Mouse (Mus musculus) limb, embryonic 12.5 days (tissue): ENCODE measurements around the gene Gm42517. TPM values are rescaled to one million over a fixed set of nuclear protein-coding genes. Genes with fewer than 3 reads are reported as not detected.

ENCODE experiments used
- ATAC-seq: fragments of 200-750 bp; cut with Nextera tagmentation; 2 replicates; pipeline ENCODE4 v1.8.0; 2017; ENCODE audit warnings: low read depth, moderate TSS enrichment; ENCODE audit not compliant: insufficient number of reproducible peaks, insufficient read depth, low FRiP score, low TSS enrichment
- H3K27ac ChIP-seq: fragments of 300-500 bp; sonication (generic); 2 replicates; pipeline ENCODE4 v1.5.1; 2016; ENCODE audit warnings: mild to moderate bottlenecking, moderate library complexity
- H3K27me3 ChIP-seq: fragments of 300-500 bp; sonication (generic); 2 replicates; pipeline ENCODE4 v1.6.1; 2016; ENCODE audit warnings: mild to moderate bottlenecking, moderate library complexity
- H3K36me3 ChIP-seq: fragments of 300-500 bp; sonication (generic); 2 replicates; pipeline ENCODE4 v1.6.1; 2016; ENCODE audit warnings: mild to moderate bottlenecking, moderate library complexity
- H3K4me1 ChIP-seq: fragments of 300-500 bp; sonication (generic); replicated peaks from 2 replicates; pipeline ENCODE4 v1.6.1; 2016
- H3K4me2 ChIP-seq: fragments of 300-500 bp; sonication (generic); 2 replicates; pipeline ENCODE4 v1.6.1; 2016; ENCODE audit warnings: mild to moderate bottlenecking, moderate library complexity
- H3K4me3 ChIP-seq: fragments of 300-500 bp; sonication (generic); replicated peaks from 2 replicates; pipeline ENCODE4 v1.5.1; 2016; ENCODE audit warnings: mild to moderate bottlenecking
- H3K9ac ChIP-seq: fragments of 300-500 bp; sonication (generic); replicated peaks from 2 replicates; pipeline ENCODE4 v1.6.1; 2016; ENCODE audit warnings: mild to moderate bottlenecking, moderate library complexity
- H3K9me3 ChIP-seq: fragments of 300-500 bp; sonication (generic); 2 replicates; pipeline ENCODE4 v1.6.1; 2016; ENCODE audit warnings: mild to moderate bottlenecking, moderate library complexity
- whole genome bisulfite sequencing: fragments of 180-500 bp; shearing (Covaris S2); methylation state at CpG from one replicate; pipeline ENCODE4 v1.1.7; 2016; 5-methylcytosine and 5-hydroxymethylcytosine counted together
- polyA plus RNA-seq: library from polyadenylated mRNA; unstranded; fragments of >200 nt; fragmentation: Nextera tagmentation; extraction: Ambion mirVana; gene quantifications from 2 replicates; pipeline ENCODE4 v1.2.1, GENCODE M21; 2016

Gm42517 gene
- polyA plus RNA-seq, 1 experiment from 2014 or later = not detected

DNA sequence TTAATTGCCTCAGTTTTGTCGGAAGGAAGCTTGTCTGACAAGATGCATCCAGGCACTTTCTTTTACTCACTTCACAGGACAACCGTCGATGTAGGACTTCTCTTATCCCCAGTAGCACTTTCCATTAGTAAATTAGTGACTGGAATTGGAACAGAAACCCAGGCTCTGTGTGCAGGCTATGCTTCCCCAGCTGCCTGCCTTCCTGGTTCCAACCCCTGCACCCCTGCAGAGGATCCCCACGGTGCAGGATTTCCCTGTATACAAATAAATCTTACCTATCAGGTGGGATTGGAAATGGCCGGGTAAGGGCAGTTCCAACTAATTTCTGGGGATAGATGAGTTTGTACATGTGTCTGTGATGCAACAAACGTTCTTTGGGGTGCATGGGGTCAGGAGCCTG lies 2.2 kb upstream of the Gm42517 start:
- WGBS = 3% methylated on average over 6 of the region's 6 CpGs
- no peaks in the 10 kb centered on the region for H3K36me3 ChIP-seq
- H3K9me3 ChIP-seq = no peaks in the 10 kb centered on the region
- ATAC-seq = no peak
- no peak overlapping the region for H3K4me2 ChIP-seq
- peaks cover 29% of the 10 kb centered on the region for H3K4me1 ChIP-seq
- H3K27me3 ChIP-seq = peaks cover 87% of the 10 kb centered on the region
- H3K27ac ChIP-seq = no peak overlapping the region
- no peak overlapping the region for H3K9ac ChIP-seq
- no peak overlapping the region for H3K4me3 ChIP-seq

DNA sequence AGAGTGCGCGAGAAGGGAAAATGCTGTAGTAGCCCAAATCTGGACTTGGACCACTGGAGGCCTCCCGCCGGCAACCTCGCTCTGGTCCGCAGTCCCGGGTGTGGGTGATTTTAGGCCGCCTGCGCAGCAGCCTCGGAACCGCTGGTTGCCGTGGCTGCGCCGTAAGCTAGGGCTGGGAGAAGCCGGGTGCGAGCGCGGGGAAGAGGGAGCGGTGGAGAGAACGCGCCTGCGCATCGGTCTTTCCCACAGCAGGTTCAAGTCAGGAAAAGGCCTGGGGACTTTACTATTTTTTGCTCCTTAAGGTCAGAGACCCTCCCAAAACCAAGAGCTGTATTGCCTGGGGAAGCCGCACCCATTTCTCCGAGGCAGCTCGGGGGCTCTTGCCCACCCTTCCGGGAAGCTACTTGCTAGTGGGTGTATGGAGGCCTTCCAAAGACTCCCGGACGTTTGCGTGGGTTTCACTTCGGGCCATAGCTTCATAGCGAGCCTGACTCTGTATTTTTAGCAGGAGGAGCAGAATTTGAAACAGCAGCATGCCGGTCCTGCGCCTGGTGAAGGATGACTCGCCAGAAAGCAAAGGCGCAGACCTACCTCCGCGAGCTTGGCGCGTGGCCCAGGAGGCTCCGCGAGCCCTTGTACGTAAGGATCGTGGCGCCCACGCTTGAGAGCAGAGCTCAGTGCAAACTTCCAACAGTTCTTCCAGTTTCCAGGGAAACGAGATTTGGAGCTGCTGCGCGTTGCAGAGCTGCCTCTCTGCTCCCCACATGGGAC lies 1.3 kb upstream of the Gm42517 start:
- H3K36me3 ChIP-seq = no peaks in the 10 kb centered on the region
- H3K4me1 ChIP-seq = peaks cover 29% of the 10 kb centered on the region
- peaks cover 96% of the 10 kb centered on the region for H3K27me3 ChIP-seq
- no peak for ATAC-seq
- no peaks in the 10 kb centered on the region for H3K9me3 ChIP-seq
- 1% methylated on average over 49 of the region's 49 CpGs for WGBS
- no peak overlapping the region for H3K27ac ChIP-seq
- peak overlapping the region; percentile 50 for H3K4me2 ChIP-seq
- H3K4me3 ChIP-seq = peak overlapping the region; percentile 55
- H3K9ac ChIP-seq = no peak overlapping the region; the same call in 1 of the 2 replicates

- Histone ChIP-seq H3K27ac (no peak overlapping the region), H3K4me3 (peak overlapping the region; percentile 55), H3K36me3 (no peaks in the 10 kb centered on the region), H3K9ac (peak overlapping the region; percentile 54; the same call in 1 of the 2 replicates), H3K9me3 (no peaks in the 10 kb centered on the region), H3K4me1 (peaks cover 29% of the 10 kb centered on the region), H3K4me2 (peak overlapping the region; percentile 50), H3K27me3 (peaks cover 97% of the 10 kb centered on the region)
- WGBS = 3% methylated on average over 6 of the region's 6 CpGs
- no peak for ATAC-seq
These were observed 724 bp upstream of the Gm42517 start for GRCm38 (mm10) chr5:108368446-108368845.

GRCm38 (mm10) chr5:108366984-108367841 lies 509 bp downstream of the Gm42517 start:
- Histone ChIP-seq H3K36me3 (no peaks in the 10 kb centered on the region), H3K9me3 (no peaks in the 10 kb centered on the region), H3K9ac (peak overlapping the region; percentile 54), H3K27me3 (peaks cover 96% of the 10 kb centered on the region), H3K27ac (no peak overlapping the region), H3K4me2 (peak overlapping the region; percentile 96), H3K4me1 (peaks cover 29% of the 10 kb centered on the region), H3K4me3 (peak overlapping the region; percentile 55)
- WGBS = under 1% methylated on average over 66 of the region's 100 CpGs
- ATAC-seq = 0 out of 2 replicates have a peak, but pooled peaks have one; percentile 18

DNA sequence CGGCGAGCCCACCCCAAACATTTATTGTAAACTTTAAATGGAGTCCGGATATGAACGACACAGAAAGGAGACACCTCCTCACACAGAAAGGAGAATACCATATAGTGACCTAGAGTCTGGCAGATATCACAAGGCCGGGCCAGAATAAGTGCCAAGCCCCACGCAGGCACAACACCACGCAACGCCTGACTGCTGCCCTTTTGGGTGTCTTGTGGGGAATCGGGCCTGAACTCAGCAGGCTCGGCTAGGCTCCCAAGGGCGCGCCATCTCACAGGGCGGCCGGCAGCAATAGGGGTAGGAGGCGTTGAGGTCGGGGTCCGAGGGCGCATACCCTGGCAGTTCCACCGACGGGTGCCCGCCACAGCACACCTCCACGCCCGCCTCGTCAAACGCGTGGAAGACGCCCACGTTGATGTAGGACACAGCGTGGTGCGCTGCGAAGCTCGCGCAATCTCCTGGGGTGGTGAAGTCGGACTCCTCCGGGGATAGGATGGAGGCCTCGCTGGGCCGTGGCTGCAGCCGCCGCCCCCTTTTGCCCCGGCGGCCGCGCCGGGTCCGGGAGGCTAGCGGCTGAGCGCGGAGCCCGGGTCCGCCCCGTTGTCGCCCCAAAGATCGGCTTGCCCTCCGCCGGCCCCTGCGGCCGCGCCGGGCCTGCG lies 1.3 kb downstream of the Gm42517 start:
- peaks cover 29% of the 10 kb centered on the region for H3K4me1 ChIP-seq
- H3K4me2 ChIP-seq = peak overlapping the region; percentile 96
- peaks cover 95% of the 10 kb centered on the region for H3K27me3 ChIP-seq
- peak overlapping the region; percentile 55 for H3K4me3 ChIP-seq
- 0 out of 2 replicates have a peak overlapping the region, but pooled peaks have one; percentile 18 for H3K9ac ChIP-seq
- no peak overlapping the region for H3K27ac ChIP-seq
- ATAC-seq = 0 out of 2 replicates have a peak, but pooled peaks have one; percentile 23
- no peaks in the 10 kb centered on the region for H3K36me3 ChIP-seq
- WGBS = 2% methylated on average over 60 of the region's 60 CpGs
- H3K9me3 ChIP-seq = no peaks in the 10 kb centered on the region

- ATAC-seq = no peak
- Histone ChIP-seq H3K4me3 (no peak overlapping the region), H3K36me3 (no peaks in the 10 kb centered on the region), H3K9me3 (no peaks in the 10 kb centered on the region), H3K27me3 (peaks cover 65% of the 10 kb centered on the region), H3K4me1 (peaks cover 11% of the 10 kb centered on the region), H3K9ac (no peak overlapping the region), H3K27ac (no peak overlapping the region), H3K4me2 (no peak overlapping the region)
- WGBS = 35% methylated on average over 3 of the region's 3 CpGs
These were observed 5.4 kb downstream of the Gm42517 start for GRCm38 (mm10) chr5:108362330-108362729.

DNA sequence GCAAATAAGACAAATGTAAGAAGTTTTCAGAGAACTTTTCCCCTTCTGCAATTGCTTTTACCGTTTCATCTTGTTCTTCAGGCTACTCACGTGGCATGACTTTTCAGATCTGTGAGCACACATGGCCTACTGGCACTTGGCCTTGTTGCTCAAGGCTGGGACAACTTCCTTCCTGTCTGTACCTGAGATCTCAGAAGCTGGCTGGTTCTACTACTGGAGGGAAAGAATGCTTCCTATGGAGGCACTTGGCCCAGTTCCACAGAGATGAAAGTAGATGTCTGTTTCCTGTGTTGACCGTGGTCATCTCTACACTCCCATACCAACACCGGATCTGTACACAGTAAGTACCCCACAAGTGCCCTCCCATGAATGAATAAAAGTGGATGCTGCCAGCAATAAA lies 7.5 kb downstream of the Gm42517 start:
- Histone ChIP-seq H3K27ac (no peak overlapping the region), H3K9me3 (no peaks in the 10 kb centered on the region), H3K4me2 (no peak overlapping the region), H3K9ac (no peak overlapping the region), H3K4me1 (no peaks in the 10 kb centered on the region), H3K4me3 (no peak overlapping the region), H3K36me3 (no peaks in the 10 kb centered on the region), H3K27me3 (peaks cover 45% of the 10 kb centered on the region)
- WGBS = 85% methylated on average over 4 of the region's 4 CpGs
- ATAC-seq = no peak

- Histone ChIP-seq H3K9ac (no peak overlapping the region), H3K27me3 (peaks cover 38% of the 10 kb centered on the region), H3K27ac (no peak overlapping the region), H3K4me1 (no peaks in the 10 kb centered on the region), H3K9me3 (no peaks in the 10 kb centered on the region), H3K36me3 (no peaks in the 10 kb centered on the region), H3K4me2 (no peak overlapping the region), H3K4me3 (no peak overlapping the region)
- WGBS = 86% methylated on average over 9 of the region's 9 CpGs
- no peak for ATAC-seq
These were observed 8.2 kb downstream of the Gm42517 start for GRCm38 (mm10) chr5:108359491-108359890.

- Histone ChIP-seq H3K4me2 (no peak overlapping the region), H3K27me3 (peaks cover 22% of the 10 kb centered on the region; the same call in 1 of the 2 replicates), H3K4me3 (no peak overlapping the region), H3K36me3 (no peaks in the 10 kb centered on the region), H3K27ac (no peak overlapping the region), H3K9ac (no peak overlapping the region), H3K9me3 (no peaks in the 10 kb centered on the region), H3K4me1 (no peaks in the 10 kb centered on the region)
- WGBS = 100% methylated on average over 1 of the region's 1 CpGs
- ATAC-seq = no peak
These were observed 9.9 kb downstream of the Gm42517 start for GRCm38 (mm10) chr5:108357862-108358261.

- WGBS = 82% methylated on average over 2 of the region's 2 CpGs
- H3K27ac ChIP-seq = no peak overlapping the region
- H3K27me3 ChIP-seq = no peaks in the 10 kb centered on the region
- no peak overlapping the region for H3K4me3 ChIP-seq
- H3K9me3 ChIP-seq = no peaks in the 10 kb centered on the region
- no peaks in the 10 kb centered on the region for H3K4me1 ChIP-seq
- no peak overlapping the region for H3K9ac ChIP-seq
- peaks cover 11% of the 10 kb centered on the region for H3K36me3 ChIP-seq
- ATAC-seq = no peak
- no peak overlapping the region for H3K4me2 ChIP-seq
These were observed 13.7 kb downstream of the Gm42517 start for GRCm38 (mm10) chr5:108354056-108354455.
